Mouse (Mus musculus) erythroblast, embryonic 14.5 days (primary cell): ENCODE measurements around the gene Cdc42.

Experiments
- GATA1 ChIP-seq: IDR thresholded peaks from 2 replicates; pipeline ENCODE4 v1.6.1; 2012; ENCODE audit warnings: low read length, inconsistent platforms, mixed read lengths
- TAL1 ChIP-seq: IDR thresholded peaks from 3 replicates; pipeline ENCODE4 v1.6.1; 2012; ENCODE audit warnings: low read length, inconsistent platforms, mixed read lengths

- no peak for TF ChIP-seq GATA1
- TF ChIP-seq TAL1: no peak
Measured at GRCm38 (mm10) chr4:137287818-137288217, 69.7 kb downstream of the Cdc42 start.
